Mouse (Mus musculus) gastrocnemius, postnatal 36 days (tissue): ENCODE measurements around the gene H1foo. TPM values are rescaled to one million over a fixed set of nuclear protein-coding genes. Genes with fewer than 3 reads are reported as not detected.

ENCODE experiments used
- DNase-seq, 2 experiments: peaks; one replicate each; pipeline ENCODE4 v3.0.0; 2022
- intact Hi-C: fragments of 180-260 bp; cut with DNase I; formaldehyde crosslinking; loops from one replicate; pipeline ENCODE4 v1.15.1; 2025
- total RNA-seq, 2 experiments: library from RNA; stranded (reverse); gene quantifications; 2 replicates each; pipeline ENCODE4 v1.2.3; 2021

The H1foo gene
- total RNA-seq, 2 experiments from 2014 or later = not detected

GRCm38 (mm10) chr6:115994877-115995520 lies 50.3 kb downstream of the H1foo start, which contains the start of gene Plxnd1:
Gene Plxnd1 (minus strand): TSS chr6:115995005.
- DNase-seq = peak; percentile 93 to 97
- intact Hi-C loops = loop anchor here (5.0 kb wide), 1 partner anchor 38 kb away; no protein-coding TSS in a partner anchor

- intact Hi-C loops = no loop called here
Measured at GRCm38 (mm10) chr6:115995531-115995941, 50.8 kb downstream of the H1foo start.

GRCm38 (mm10) chr6:115996171-115996851 lies 51.6 kb downstream of the H1foo start:
- intact Hi-C loops = no loop called here
- no peak for DNase-seq

More at GRCm38 (mm10) chr6:115995531-115995941, 50.8 kb downstream of the H1foo start:
- DNase-seq = no peak

GRCm38 (mm10) chr6:115997726-115998311 lies 53.1 kb downstream of the H1foo start:
- intact Hi-C loops = no loop called here
- no peak for DNase-seq

GRCm38 (mm10) chr6:115998758-115999157 lies 54.0 kb downstream of the H1foo start:
- DNase-seq = no peak
- intact Hi-C loops = no loop called here

- intact Hi-C loops = no loop called here
- no peak for DNase-seq
Measured at GRCm38 (mm10) chr6:115999227-115999626, 54.5 kb downstream of the H1foo start.

Other genes starting within 250 kb of the H1foo start
- under 1 TPM in 1 of 2 experiments, not detected in 1; 0.72 TPM for gene Tmem40, start 182.5 kb upstream of the H1foo start, total RNA-seq
- 10 to 100 TPM; 66.8 to 71.3 TPM for gene Cand2, start 170.4 kb upstream of the H1foo start, total RNA-seq
- 100 to 1,000 TPM; 492 to 563 TPM for gene Rpl32, start 136.2 kb upstream of the H1foo start, total RNA-seq
- under 1 TPM; 0.10 to 0.25 TPM for gene Efcab12, start 106.5 kb upstream of the H1foo start, total RNA-seq
- under 1 TPM; 0.89 to 0.91 TPM for gene Mbd4, start 91.6 kb upstream of the H1foo start, total RNA-seq
- gene Ift122, start 91.5 kb upstream of the H1foo start, total RNA-seq = 1 to 10 TPM; 4.0 to 8.8 TPM
- not detected for gene Rho, start 13.2 kb upstream of the H1foo start, total RNA-seq
- 10 to 100 TPM; 19.0 to 21.8 TPM for gene Plxnd1, start 50.1 kb downstream of the H1foo start, total RNA-seq
- 10 to 100 TPM; 46.3 to 59.5 TPM for gene Tmcc1, start 248.5 kb downstream of the H1foo start, total RNA-seq